ENCODE assay signal across 11 mouse cellular contexts in the genomic region with DNA sequence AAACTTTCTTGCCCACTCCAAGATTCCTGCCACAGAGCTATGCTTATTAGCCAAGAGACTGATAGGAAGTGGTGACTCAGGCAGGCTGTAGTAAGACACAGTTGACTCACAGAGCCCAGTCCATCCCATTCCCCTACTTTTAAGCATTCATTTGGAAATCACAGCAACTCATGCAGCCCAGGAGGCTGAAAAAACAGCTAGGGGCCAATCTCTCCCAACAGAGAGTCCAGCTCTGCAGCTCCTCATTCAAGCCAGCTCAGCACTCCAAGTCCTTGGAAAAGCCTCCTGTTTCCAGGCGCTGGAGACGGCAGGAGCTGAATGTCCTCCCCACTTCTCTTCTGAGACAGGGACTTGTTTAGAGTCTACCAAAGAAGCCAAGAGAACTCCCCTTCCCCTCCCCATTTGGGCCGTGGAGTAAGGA. TPM values are rescaled to one million over a fixed set of nuclear protein-coding genes. Genes with fewer than 3 reads are reported as not detected.
DNase-seq lines count a peak whose midpoint lies in the region; ATAC-seq lines count a peak whose summit lies in the region.
"Had no signal": no experiment of that assay in that cellular context is flagged by ENCODE, and none has a peak within 500 bp of the region (broad histone marks: within the 10 kb centered on the region; RNA-seq: fewer than 3 reads in every experiment).

No protein-coding gene starts in this region.

- intact Hi-C loops in heart, postnatal 25 days (cut with DNase I): no loop called here
- intact Hi-C loops in heart, postnatal 36 days (cut with DNase I): no loop called here
- intact Hi-C loops in left cerebral cortex, postnatal 14 days (cut with DNase I): no loop called here

- peaks cover 27% of the 10 kb centered on the region for H3K4me1 ChIP-seq in forebrain, embryonic 13.5 days

- no peaks in the 10 kb centered on the region for H3K36me3 ChIP-seq in forebrain, embryonic 13.5 days (ENCODE audit: poor library complexity, severe bottlenecking)

- H3K4me3 ChIP-seq in forebrain, embryonic 13.5 days: no peak overlapping the region

- H3K9me3 ChIP-seq in forebrain, embryonic 13.5 days (replicated peaks): no peaks in the 10 kb centered on the region

- no peak overlapping the region for H3K9ac ChIP-seq in forebrain, embryonic 13.5 days

- WGBS in forebrain, embryonic 13.5 days: 58% methylated on average over 3 of the region's 3 CpGs

- H3K27me3 ChIP-seq in forebrain, embryonic 13.5 days: peaks cover 14% of the 10 kb centered on the region

- ATAC-seq in forebrain, embryonic 13.5 days: no peak
- ATAC-seq: inflammation-experienced regulatory T-cells, adult 6 months had no signal

- H3K27ac ChIP-seq in forebrain, embryonic 13.5 days: no peak overlapping the region

- H3K4me2 ChIP-seq in forebrain, embryonic 13.5 days: no peak overlapping the region
- H3K4me2 ChIP-seq: midbrain, embryonic 11.5 days had no signal

- peak; percentile 23 for DNase-seq in heart, postnatal 25 days (ENCODE audit: low spot score)
- no peak for DNase-seq in heart, postnatal 36 days
- DNase-seq in right cerebral cortex, postnatal 36 days (ENCODE audit: low spot score in 2 of 2): peak; percentile 41 to 45
- no peak for DNase-seq in right cerebral cortex, postnatal 14 days
- peak; percentile 42 to 47 for DNase-seq in left cerebral cortex, postnatal 14 days (ENCODE audit: low spot score in 2 of 2)
- DNase-seq in ovary, adult 18-20 months (ENCODE audit: low spot score): no peak

RNA-seq across cellular contexts. Expression of a gene that starts 4.7 kb away (rescaled TPM):
- 10 to 100 TPM; 19.7 to 22.4 TPM for total RNA-seq in heart, postnatal 25 days (2021)
- 10 to 100 TPM; 20.6 to 20.7 TPM for total RNA-seq in heart, postnatal 36 days (2021)
- 10 to 100 TPM; 60.0 to 79.0 TPM for total RNA-seq in left cerebral cortex, postnatal 14 days (2021)
- polyA plus RNA-seq in forebrain, embryonic 13.5 days (2015; fragmentation: Nextera tagmentation; extraction: Ambion mirVana): 7.9 and 8.6 TPM in 2 replicates

RNA-seq across cellular contexts. Expression of a gene that starts 17.8 kb away (rescaled TPM):
- total RNA-seq in heart, postnatal 25 days (2021): 10 to 100 TPM; 22.2 to 26.8 TPM
- 10 to 100 TPM; 23.0 to 24.6 TPM for total RNA-seq in heart, postnatal 36 days (2021)
- total RNA-seq in left cerebral cortex, postnatal 14 days (2021): 10 to 100 TPM; 38.0 to 44.4 TPM
- 71.8 and 72.4 TPM in 2 replicates for polyA plus RNA-seq in forebrain, embryonic 13.5 days (2015; fragmentation: Nextera tagmentation; extraction: Ambion mirVana)

RNA-seq across cellular contexts. Expression of a gene that starts 21.8 kb away (rescaled TPM):
- total RNA-seq in heart, postnatal 25 days (2021): 1 to 10 TPM; 1.4 to 2.5 TPM
- total RNA-seq in heart, postnatal 36 days (2021): 1 to 10 TPM; 7.6 to 7.7 TPM
- total RNA-seq in left cerebral cortex, postnatal 14 days (2021): 10 to 100 TPM in 1 of 2 experiments, 1 to 10 TPM in 1; 1.9 to 12.2 TPM
- 3.6 and 3.7 TPM in 2 replicates for polyA plus RNA-seq in forebrain, embryonic 13.5 days (2015; fragmentation: Nextera tagmentation; extraction: Ambion mirVana)

RNA-seq across cellular contexts. Expression of a gene that starts 34.1 kb away (rescaled TPM):
- total RNA-seq in heart, postnatal 25 days (2021): under 1 TPM; 0.42 to 0.52 TPM
- under 1 TPM; 0.51 to 0.75 TPM for total RNA-seq in heart, postnatal 36 days (2021)
- 10 to 100 TPM; 13.4 to 15.0 TPM for total RNA-seq in left cerebral cortex, postnatal 14 days (2021)
- polyA plus RNA-seq in forebrain, embryonic 13.5 days (2015; fragmentation: Nextera tagmentation; extraction: Ambion mirVana): 0.15 and 0.45 TPM in 2 replicates
- total RNA-seq: common myeloid progenitor, adult 5-6 weeks had no signal

RNA-seq across cellular contexts. Expression of a gene that starts 34.5 kb away (rescaled TPM):
- total RNA-seq in heart, postnatal 25 days (2021): not detected
- total RNA-seq in heart, postnatal 36 days (2021): not detected
- not detected for total RNA-seq in left cerebral cortex, postnatal 14 days (2021)
- polyA plus RNA-seq in forebrain, embryonic 13.5 days (2015; fragmentation: Nextera tagmentation; extraction: Ambion mirVana): not detected in 2 replicates
- total RNA-seq: common myeloid progenitor, adult 5-6 weeks had no signal
- polyA plus RNA-seq: frontal cortex, adult 2 months; inflammation-experienced regulatory T-cells, adult 6 months; midbrain, embryonic 11.5 days had no signal

Comparison
In these comparisons a context has a peak if more than half of its experiments do, and no peak if none do; other contexts are left out.
1. DNase-seq: peak in heart, postnatal 25 days (single experiment), right cerebral cortex, postnatal 36 days (2 of 2) and left cerebral cortex, postnatal 14 days (2 of 2); none in heart, postnatal 36 days (0 of 2), right cerebral cortex, postnatal 14 days (single experiment) and ovary, adult 18-20 months (single experiment).